Mouse (Mus musculus) myocyte (in vitro differentiated cells): ENCODE results near the gene Tdrd5.

Source experiments
- CEBPB ChIP-seq: IDR thresholded peaks from 2 replicates; pipeline ENCODE4 v1.6.1; 2011; ENCODE audit warnings: mild to moderate bottlenecking, moderate library complexity; ENCODE audit not compliant: poor library complexity, insufficient read depth, severe bottlenecking
- MAX ChIP-seq: IDR thresholded peaks from one replicate; pipeline ENCODE4 v1.6.1; 2011; ENCODE audit warnings: low read depth, mild to moderate bottlenecking, control low read depth
- MYOD1 ChIP-seq, 3 experiments: IDR thresholded peaks; one replicate each; pipeline ENCODE4 v1.6.1; 2011; ENCODE audit warnings: control low read depth in 2 of 3, low read depth in 2 of 3, mild to moderate bottlenecking in 2 of 3, moderate library complexity in 1 of 3; ENCODE audit not compliant: insufficient read length in 2 of 3, control insufficient read depth in 1 of 3
- POLR2A ChIP-seq: IDR thresholded peaks from one replicate; pipeline ENCODE4 v1.6.1; 2011; ENCODE audit warnings: low read depth, mild to moderate bottlenecking, control low read depth, moderate library complexity; ENCODE audit not compliant: insufficient read length
- POLR2AphosphoS2 ChIP-seq: IDR thresholded peaks from one replicate; pipeline ENCODE4 v1.6.1; 2011; ENCODE audit warnings: low read depth, control low read depth; ENCODE audit not compliant: insufficient read length
- REST ChIP-seq: IDR thresholded peaks from one replicate; pipeline ENCODE4 v1.6.1; 2011; ENCODE audit warnings: mild to moderate bottlenecking, control low read depth, moderate library complexity; ENCODE audit not compliant: insufficient read depth, insufficient read length
- SRF ChIP-seq: IDR thresholded peaks from one replicate; pipeline ENCODE4 v1.6.1; 2011; ENCODE audit warnings: low read depth; ENCODE audit not compliant: control insufficient read depth, insufficient read length
- TCF12 ChIP-seq: IDR thresholded peaks from one replicate; pipeline ENCODE4 v1.6.1; 2011; ENCODE audit warnings: mild to moderate bottlenecking, control low read depth; ENCODE audit not compliant: poor library complexity, insufficient read depth, severe bottlenecking
- TCF3 ChIP-seq: IDR thresholded peaks from one replicate; pipeline ENCODE4 v1.6.1; 2011; ENCODE audit warnings: low read depth, control low read depth; ENCODE audit not compliant: insufficient read length
- USF1 ChIP-seq: IDR thresholded peaks from one replicate; pipeline ENCODE4 v1.6.1; 2011; ENCODE audit warnings: low read depth, mild to moderate bottlenecking, control low read depth, moderate library complexity

GRCm38 (mm10) chr1:156222205-156223000 is 81.1 kb downstream of the Tdrd5 start:
- TF ChIP-seq POLR2A (no peak), MAX (no peak), MYOD1 (IDR thresholded peaks at IDR 0.05; ENCODE audit: control insufficient read depth in 1 of 3, insufficient read length in 2 of 3, low read depth in 2 of 3) (peak in 1 of 3 experiments; percentile 34), TCF12 (no peak), REST (no peak), POLR2AphosphoS2 (no peak), CEBPB (no peak), TCF3 (no peak), USF1 (no peak), SRF (no peak)
